9 mouse cellular contexts compared by ENCODE assay signal in the genomic region with DNA sequence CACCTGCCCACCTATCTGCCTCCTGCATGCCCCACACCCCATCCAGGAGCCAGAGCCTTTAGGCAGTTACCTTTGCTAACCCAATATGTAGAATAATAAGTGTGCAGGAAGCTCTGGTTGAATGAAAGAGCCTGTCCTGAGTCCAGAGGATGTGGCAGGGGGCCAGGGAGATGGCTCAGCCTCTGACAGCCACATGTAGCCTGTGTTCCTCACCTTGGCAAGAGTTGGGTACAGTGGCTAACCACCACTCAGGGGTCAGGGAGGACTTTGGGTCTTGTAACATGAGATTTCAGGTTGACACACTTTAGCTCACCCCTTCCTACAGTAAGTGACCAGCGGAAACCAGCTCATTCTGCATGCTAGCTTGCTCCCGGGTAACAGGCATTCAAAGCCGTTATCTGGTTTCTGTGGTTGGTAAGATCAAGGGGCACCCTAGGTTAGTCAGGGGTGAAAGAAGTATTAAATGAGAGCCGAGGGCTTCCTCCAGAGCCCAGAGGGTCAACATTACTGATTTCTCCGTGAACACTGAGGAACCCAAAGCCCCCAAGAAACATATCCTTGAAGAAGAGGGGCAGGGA.
DNase-seq lines count a peak whose midpoint lies in the region; ATAC-seq lines count a peak whose summit lies in the region.
"Had no signal": no experiment of that assay in that cellular context is flagged by ENCODE, and none has a peak within 500 bp of the region (broad histone marks: within the 10 kb centered on the region; RNA-seq: fewer than 3 reads in every experiment).

No protein-coding gene starts in this region.

- no peaks in the 10 kb centered on the region for H3K36me3 ChIP-seq in heart, embryonic 11.5 days (ENCODE audit: control insufficient read depth, insufficient read depth, low read length)
- no peaks in the 10 kb centered on the region for H3K36me3 ChIP-seq in lung, embryonic 16.5 days (ENCODE audit: control insufficient read depth, insufficient read depth, low read length)
- H3K36me3 ChIP-seq in hindbrain, embryonic 13.5 days, result no peaks in the 10 kb centered on the region
- H3K36me3 ChIP-seq in neural tube, embryonic 15.5 days, result no peaks in the 10 kb centered on the region
- H3K36me3 ChIP-seq: liver, embryonic 15.5 days had no signal

- H3K9ac ChIP-seq in heart, embryonic 11.5 days (ENCODE audit: low read depth, low read length), result no peak overlapping the region
- no peak overlapping the region; the same call in 1 of the 2 replicates for H3K9ac ChIP-seq in lung, embryonic 16.5 days (ENCODE audit: low read length)
- H3K9ac ChIP-seq in hindbrain, embryonic 13.5 days, result no peak overlapping the region
- no peak overlapping the region for H3K9ac ChIP-seq in neural tube, embryonic 15.5 days (replicated peaks)
- H3K9ac ChIP-seq: liver, embryonic 15.5 days had no signal

- ATAC-seq in heart, embryonic 11.5 days (replicated peaks; ENCODE audit: insufficient number of reproducible peaks, low FRiP score, low TSS enrichment), result no peak
- no peak for ATAC-seq in lung, embryonic 16.5 days (ENCODE audit: low read depth)
- ATAC-seq in hindbrain, embryonic 13.5 days (ENCODE audit: low FRiP score), result no peak
- no peak for ATAC-seq in neural tube, embryonic 15.5 days (ENCODE audit: low FRiP score)

- H3K9me3 ChIP-seq in heart, embryonic 11.5 days (replicated peaks; ENCODE audit: control insufficient read depth, low read length), result no peaks in the 10 kb centered on the region
- no peaks in the 10 kb centered on the region for H3K9me3 ChIP-seq in lung, embryonic 16.5 days (ENCODE audit: control insufficient read depth, low read length)
- no peaks in the 10 kb centered on the region for H3K9me3 ChIP-seq in hindbrain, embryonic 13.5 days
- H3K9me3 ChIP-seq in neural tube, embryonic 15.5 days (replicated peaks), result no peaks in the 10 kb centered on the region
- H3K9me3 ChIP-seq: liver, embryonic 15.5 days had no signal

- H3K27me3 ChIP-seq in heart, embryonic 11.5 days (ENCODE audit: control insufficient read depth, insufficient read depth, low read length), result no peaks in the 10 kb centered on the region
- H3K27me3 ChIP-seq in lung, embryonic 16.5 days (ENCODE audit: control insufficient read depth, insufficient read depth, low read depth, low read length), result no peaks in the 10 kb centered on the region
- H3K27me3 ChIP-seq in hindbrain, embryonic 13.5 days, result no peaks in the 10 kb centered on the region
- no peaks in the 10 kb centered on the region for H3K27me3 ChIP-seq in neural tube, embryonic 15.5 days (replicated peaks)
- H3K27me3 ChIP-seq: liver, embryonic 15.5 days had no signal

- H3K4me1 ChIP-seq in heart, embryonic 11.5 days (ENCODE audit: control insufficient read depth, insufficient read depth, low read length), result peaks cover 19% of the 10 kb centered on the region
- peaks cover 18% of the 10 kb centered on the region for H3K4me1 ChIP-seq in lung, embryonic 16.5 days (replicated peaks; ENCODE audit: control insufficient read depth, insufficient read depth, low read length)
- H3K4me1 ChIP-seq in hindbrain, embryonic 13.5 days (replicated peaks), result peaks cover 6% of the 10 kb centered on the region; the same call in 1 of the 2 replicates
- H3K4me1 ChIP-seq in neural tube, embryonic 15.5 days, result 0 out of 2 replicates have a peak, but pooled peaks cover 11% of the 10 kb centered on the region
- H3K4me1 ChIP-seq: liver, embryonic 15.5 days had no signal

- no peak overlapping the region for H3K4me2 ChIP-seq in heart, embryonic 11.5 days
- H3K4me2 ChIP-seq in lung, embryonic 16.5 days (ENCODE audit: low read depth, low read length), result no peak overlapping the region
- no peak overlapping the region for H3K4me2 ChIP-seq in hindbrain, embryonic 13.5 days
- H3K4me2 ChIP-seq in neural tube, embryonic 15.5 days, result no peak overlapping the region
- H3K4me2 ChIP-seq: liver, embryonic 15.5 days had no signal

- WGBS in heart, embryonic 11.5 days (ENCODE audit: insufficient replicate concordance), result 56% methylated on average over 5 of the region's 5 CpGs
- 56% methylated on average over 5 of the region's 5 CpGs for WGBS in lung, embryonic 16.5 days
- 75% methylated on average over 5 of the region's 5 CpGs for WGBS in hindbrain, embryonic 13.5 days
- WGBS in neural tube, embryonic 15.5 days, result 79% methylated on average over 5 of the region's 5 CpGs

- DNase-seq in heart, adult 11 months, result peak; percentile 92
- DNase-seq in lung, postnatal 25 days (ENCODE audit: low spot score), result no peak
- DNase-seq in thymus, postnatal 14 days, result no peak
- DNase-seq in gastrocnemius, postnatal 10 days, result no peak

- no peak overlapping the region for H3K27ac ChIP-seq in heart, embryonic 11.5 days (ENCODE audit: low read depth, low read length)
- peak overlapping the region; percentile 78 for H3K27ac ChIP-seq in lung, embryonic 16.5 days (ENCODE audit: low read length)
- H3K27ac ChIP-seq in hindbrain, embryonic 13.5 days, result peak overlapping the region; percentile 64; the same call in 1 of the 2 replicates
- H3K27ac ChIP-seq in neural tube, embryonic 15.5 days (replicated peaks), result peak overlapping the region; percentile 45
- H3K27ac ChIP-seq: liver, embryonic 15.5 days had no signal

- no peak overlapping the region for H3K4me3 ChIP-seq in heart, embryonic 11.5 days (ENCODE audit: low read depth, low read length)
- no peak overlapping the region for H3K4me3 ChIP-seq in lung, embryonic 16.5 days (ENCODE audit: low read length)
- H3K4me3 ChIP-seq in hindbrain, embryonic 13.5 days, result no peak overlapping the region
- no peak overlapping the region for H3K4me3 ChIP-seq in neural tube, embryonic 15.5 days (replicated peaks)
- H3K4me3 ChIP-seq: liver, embryonic 15.5 days had no signal
